Mouse (Mus musculus) right cerebral cortex, adult 2 months (tissue): ENCODE measurements around the gene Retreg1.
"Not testable (repeated sequence)": the region's sequence is repeated elsewhere in the genome, so short reads cannot be mapped to it uniquely, and the experiment has no call there.

Experiments used
- DNase-seq, 2 experiments: peaks; one replicate each; pipeline ENCODE4 v3.0.0; 2021 to 2022; ENCODE audit warnings: low spot score in 2 of 2

Gene Retreg1

GRCm38 (mm10) chr15:25999545-25999944, 156.6 kb downstream of the Retreg1 start:
- not testable (repeated sequence) for DNase-seq

GRCm38 (mm10) chr15:26008621-26009020, 165.6 kb downstream of the Retreg1 start:
- DNase-seq: no peak

- DNase-seq: peak in 1 of 2 experiments; percentile 13
Observed at GRCm38 (mm10) chr15:26012891-26013290, 169.9 kb downstream of the Retreg1 start.

GRCm38 (mm10) chr15:26015979-26016665, 173.1 kb downstream of the Retreg1 start:
- DNase-seq: no peak

GRCm38 (mm10) chr15:26021721-26022120, 178.7 kb downstream of the Retreg1 start:
- DNase-seq: no peak

- DNase-seq: no peak
Observed at GRCm38 (mm10) chr15:26022636-26023035, 179.7 kb downstream of the Retreg1 start.
